Mouse (Mus musculus) adrenal gland, adult 18-20 months (tissue): ENCODE data around the gene Rab9b. TPM values are rescaled to one million over a fixed set of nuclear protein-coding genes. Genes with fewer than 3 reads are reported as not detected.

Source experiments
- DNase-seq, 2 experiments: peaks; one replicate each; pipeline ENCODE4 v3.0.0; 2021 to 2022; ENCODE audit warnings: low spot score in 2 of 2
- long read RNA-seq, 2 experiments: library from polyadenylated mRNA; stranded (forward); transcript quantifications; one replicate each; pipeline ENCODE4 v2.0.0; 2021
- total RNA-seq, 2 experiments: library from RNA; stranded (reverse); gene quantifications; 1 replicate in 1 of 2; 2 replicates in 1 of 2; pipeline ENCODE4 v1.2.3; 2021

The Rab9b gene
- under 1 TPM; 0.36 to 0.67 TPM for total RNA-seq
- long read RNA-seq, experiment 1, partial matches to known transcripts, result 0 of 2 reads
- long read RNA-seq, experiment 1, other reads (novel, unspliced or antisense), result 0 of 2 reads
- long read RNA-seq, experiment 2, partial matches to known transcripts, result 0 of 2 reads
- long read RNA-seq, experiment 2, other reads (novel, unspliced or antisense), result 0 of 2 reads

DNA sequence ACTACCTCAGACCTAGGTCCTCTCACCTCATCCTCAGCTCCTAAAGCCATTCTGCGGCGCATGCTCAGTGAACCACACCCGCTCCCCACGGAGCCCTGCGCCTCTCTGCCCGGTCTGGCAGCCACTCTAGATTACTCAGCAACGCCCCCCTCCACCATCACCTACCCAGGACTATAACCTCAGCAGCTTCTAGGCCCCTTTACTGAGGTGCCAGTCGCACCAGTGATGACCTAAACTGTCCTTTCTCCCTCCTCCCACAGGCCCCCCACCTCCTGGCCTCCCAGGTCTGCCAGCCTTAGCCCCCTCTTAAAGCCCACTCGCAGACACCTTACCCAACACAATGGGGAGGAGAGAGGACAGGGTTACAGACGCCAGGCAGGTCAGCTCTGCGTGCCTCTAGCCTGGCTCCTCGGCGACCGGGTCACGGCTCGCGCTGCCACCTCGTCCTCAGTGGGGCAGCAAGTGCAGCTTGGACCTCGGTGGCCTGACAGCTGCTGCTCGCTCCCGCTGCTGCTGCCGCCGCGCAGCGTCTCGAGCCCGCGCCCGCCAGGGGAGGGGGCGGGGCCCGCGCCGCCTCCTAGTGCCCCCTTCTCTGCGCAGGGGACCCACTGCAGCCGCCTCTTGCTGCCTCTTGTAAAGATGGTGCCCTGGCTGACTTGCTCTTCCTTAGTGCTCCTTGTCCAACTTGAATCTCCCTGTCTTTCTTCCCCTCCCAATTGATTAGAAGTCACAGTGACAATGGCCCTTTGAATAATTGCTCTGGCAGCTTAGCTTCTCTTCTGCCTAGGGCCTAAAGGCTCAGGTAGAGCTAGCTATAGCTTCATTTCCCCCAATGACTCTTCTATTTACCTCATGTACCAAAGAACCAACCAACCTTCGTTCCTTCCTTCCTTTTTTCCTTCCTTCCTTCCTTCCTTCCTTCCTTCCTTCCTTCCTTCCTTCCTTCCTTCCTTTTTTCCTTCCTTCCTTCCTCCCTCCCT lies at the start of gene Rab9b:
Rab9b (minus strand) TSS at position 695 of the 980 bp plus-strand sequence.
- peak; percentile 3 to 18 for DNase-seq

DNA sequence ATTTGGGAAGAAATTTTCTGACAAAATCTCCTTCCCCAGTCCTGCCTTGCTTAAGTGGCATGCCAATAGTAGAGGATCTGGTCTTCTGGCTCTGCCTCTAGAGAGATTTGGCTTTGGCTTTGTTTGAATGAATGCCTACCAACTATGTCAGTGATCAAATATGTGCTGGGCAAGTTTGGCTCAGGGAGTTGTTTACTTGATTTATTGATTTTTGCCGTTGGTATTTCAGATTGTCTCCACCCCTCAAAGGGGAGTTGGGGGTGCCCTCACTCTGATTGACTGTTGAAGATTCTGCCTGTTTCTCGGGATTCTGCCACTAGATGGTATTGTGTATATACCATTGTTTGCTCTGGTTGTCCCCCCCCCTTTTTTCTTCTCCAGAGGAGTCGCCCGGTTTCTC lies 35.8 kb upstream of the Rab9b start:
- no peak for DNase-seq

DNA sequence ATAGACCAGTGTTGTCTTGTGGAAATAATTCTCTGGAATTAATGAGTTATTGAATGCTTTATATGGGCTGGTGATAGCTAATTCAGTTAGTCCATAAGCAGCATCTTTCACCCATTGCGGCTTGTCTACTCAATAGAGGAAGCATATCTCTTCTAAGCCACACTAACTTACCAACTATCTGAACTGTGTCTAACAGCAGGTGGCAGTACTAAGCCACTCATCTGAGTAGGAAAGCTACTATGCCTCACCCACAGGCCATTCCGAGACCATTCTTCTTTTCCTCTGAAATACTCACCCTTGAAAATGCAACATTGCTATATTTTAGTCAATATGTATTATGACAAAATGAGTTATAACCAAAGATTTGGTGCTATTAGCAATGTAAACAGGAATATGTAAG lies 27.2 kb upstream of the Rab9b start:
- DNase-seq, result no peak

DNA sequence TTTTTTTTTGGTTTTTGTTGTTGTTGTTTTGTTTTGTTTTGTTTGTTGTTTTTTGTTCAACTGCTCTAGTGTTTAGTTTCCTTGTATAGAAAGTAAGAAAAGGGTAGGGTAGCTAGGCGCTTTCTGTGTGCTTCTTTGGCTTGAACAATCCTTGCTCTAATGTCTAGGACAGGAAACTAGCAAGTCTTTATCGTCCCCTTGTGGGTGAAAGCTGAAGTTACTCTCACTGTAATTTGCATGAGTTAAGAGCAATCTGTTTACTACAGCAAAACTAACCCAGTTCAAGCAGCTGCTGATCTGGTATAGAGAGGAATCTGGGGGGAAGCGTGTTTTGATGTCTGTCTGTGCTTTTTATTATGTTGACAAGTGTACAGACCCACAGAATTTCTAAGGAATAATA lies 18.3 kb downstream of the Rab9b start:
- DNase-seq, result no peak

DNA sequence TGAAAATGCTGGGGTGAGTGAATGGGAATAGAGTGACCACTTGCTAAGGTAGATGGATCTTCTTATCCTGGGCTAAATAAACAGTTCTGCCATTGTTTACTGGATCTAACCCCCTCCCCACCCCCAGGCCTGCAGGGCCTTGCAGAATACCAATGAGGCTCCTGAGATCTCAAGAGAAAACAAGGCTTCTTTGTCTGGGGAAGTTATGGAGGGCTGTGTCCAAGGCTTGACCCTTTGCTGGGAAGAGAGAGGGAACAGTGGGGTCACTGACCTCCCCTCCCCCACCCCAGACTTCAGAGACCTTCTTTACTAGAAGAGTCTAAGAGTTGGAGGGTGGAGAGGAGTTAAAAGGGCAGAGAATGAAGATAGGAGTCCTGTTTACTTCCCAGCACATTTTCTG lies 39.9 kb downstream of the Rab9b start:
- DNase-seq, result no peak

DNA sequence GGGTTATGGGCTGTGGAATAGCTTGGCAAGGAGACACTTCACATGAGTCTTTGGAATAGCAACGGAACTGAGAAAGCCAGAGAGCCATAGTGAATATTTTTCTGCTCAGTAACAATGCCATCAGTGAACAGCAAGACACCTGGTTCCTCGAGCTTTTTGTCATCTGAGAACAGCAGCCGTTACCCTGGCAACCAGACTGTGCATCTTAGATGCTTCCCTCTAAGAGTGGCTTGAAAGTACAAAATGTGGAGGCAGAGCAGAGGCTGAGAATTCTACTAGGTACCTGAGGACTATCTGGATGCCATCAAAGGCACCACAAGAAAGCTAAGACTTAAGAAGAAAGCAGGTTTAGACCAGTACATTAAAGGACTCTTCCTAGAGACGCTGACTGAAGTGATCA lies 43.5 kb downstream of the Rab9b start:
- no peak for DNase-seq

DNA sequence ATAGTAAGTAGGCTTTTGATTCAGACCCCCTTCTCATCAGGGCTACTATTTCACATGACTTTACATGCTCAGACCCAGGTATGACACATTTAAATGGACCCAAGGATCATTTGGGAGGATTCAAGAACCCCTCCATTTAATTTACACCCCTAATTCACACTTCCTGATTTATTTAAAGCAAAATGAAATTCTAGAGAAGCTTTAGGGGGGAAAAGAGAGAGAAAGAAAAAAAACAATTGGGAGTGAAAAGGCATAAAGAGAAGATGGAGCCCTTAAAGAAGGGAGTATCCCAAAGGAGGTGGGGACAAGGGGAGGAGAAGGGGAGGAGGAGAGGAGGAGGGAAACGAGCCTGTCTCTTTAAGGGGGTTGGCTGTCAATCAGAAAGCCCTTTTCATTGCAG lies 46.2 kb downstream of the Rab9b start, which contains the start of gene Plp1:
Plp1 (plus strand) TSS at position 301 of the 400 bp plus-strand sequence.
- no peak for DNase-seq

DNA sequence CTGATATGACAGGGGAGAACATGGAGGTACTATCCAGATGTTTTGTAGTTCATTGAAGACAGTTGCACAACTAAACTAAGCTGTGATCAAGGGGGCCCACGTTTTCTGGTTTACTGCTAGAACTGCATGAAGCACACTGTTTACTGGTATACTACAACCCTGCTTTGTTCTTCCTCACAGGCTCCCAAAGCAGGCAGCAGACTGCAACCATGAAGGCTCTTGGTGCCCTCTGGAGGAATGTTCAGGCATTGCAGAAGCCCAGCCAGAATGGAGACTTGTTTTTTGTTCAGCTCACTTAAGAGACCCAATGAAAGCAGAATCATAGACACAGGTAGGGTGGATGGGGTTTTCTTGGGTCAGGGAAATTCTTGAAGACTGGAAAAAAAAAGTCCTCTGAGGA lies 48.3 kb downstream of the Rab9b start:
- DNase-seq, result peak; percentile 59 to 60

DNA sequence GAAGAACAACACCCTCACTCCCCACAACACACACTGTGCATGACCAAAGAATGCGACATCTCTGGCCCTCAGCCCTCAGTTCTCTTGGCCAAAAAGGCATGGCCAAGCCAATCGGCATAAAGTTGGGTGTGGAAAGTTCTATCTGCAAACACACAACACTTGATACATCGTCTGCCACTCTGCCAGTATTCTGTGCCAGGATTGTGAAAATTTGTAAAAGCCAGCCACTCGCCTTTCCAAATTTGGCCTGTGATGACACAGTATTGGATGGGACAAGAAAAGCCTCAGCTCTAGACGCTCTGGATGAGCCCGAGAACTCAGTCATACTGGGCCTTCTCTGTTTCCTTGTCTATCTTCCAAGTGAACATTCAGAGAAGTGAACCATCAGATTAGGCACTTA lies 48.8 kb downstream of the Rab9b start:
- no peak for DNase-seq

Other genes with a start within 250 kb of the Rab9b start
- 10 to 100 TPM in 1 of 2 experiments, 1 to 10 TPM in 1; 8.3 to 10.8 TPM for gene Tceal1, start 160.8 kb downstream of the Rab9b start, total RNA-seq
- 100 to 1,000 TPM; 351 to 423 TPM for gene Morf4l2, start 125.1 kb downstream of the Rab9b start, total RNA-seq
- not detected for gene Glra4, start 88.6 kb downstream of the Rab9b start, total RNA-seq
- 1 to 10 TPM; 3.5 to 4.0 TPM for gene Plp1, start 46.1 kb downstream of the Rab9b start, total RNA-seq
- gene H2bfm, start 58.6 kb upstream of the Rab9b start, total RNA-seq, result not detected
- gene Tmsb15b2, start 106.7 kb upstream of the Rab9b start, total RNA-seq, result 10 to 100 TPM; 11.7 to 24.1 TPM
- gene Tmsb15l, start 108.1 kb upstream of the Rab9b start, total RNA-seq, result not detected
- 1 to 10 TPM; 3.2 to 4.8 TPM for gene Tmsb15b1, start 108.1 kb upstream of the Rab9b start, total RNA-seq
- gene Zcchc18, start 124.4 kb upstream of the Rab9b start, total RNA-seq, result 10 to 100 TPM; 14.2 to 17.2 TPM
- gene Slc25a53, start 169.5 kb upstream of the Rab9b start, total RNA-seq, result 1 to 10 TPM; 5.7 to 6.2 TPM
- gene Fam199x, start 180.8 kb upstream of the Rab9b start, total RNA-seq, result 1 to 10 TPM; 4.8 to 5.0 TPM